Comparison of ENCODE assay signal across 10 mouse cellular contexts in the genomic region with DNA sequence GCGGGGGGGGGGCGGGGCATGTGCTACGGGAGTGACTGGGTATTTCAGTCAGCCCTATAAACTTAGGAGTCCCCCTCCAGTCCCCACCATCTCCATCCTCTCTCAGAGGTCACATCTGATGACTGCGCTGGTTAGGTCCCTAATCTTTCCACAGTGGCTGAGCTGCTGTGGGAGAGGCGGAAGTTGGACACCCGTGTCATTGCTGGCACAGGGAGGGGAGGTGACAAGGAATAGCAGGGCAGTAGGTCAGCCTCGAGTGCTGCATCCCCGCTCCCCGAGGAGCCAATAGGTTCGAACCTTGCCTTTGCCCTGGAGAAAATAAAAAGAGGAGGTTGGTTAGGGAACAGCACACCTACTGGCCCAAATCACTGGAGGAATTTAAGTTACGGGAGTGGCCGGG. TPM values are rescaled to one million over a fixed set of nuclear protein-coding genes. Genes with fewer than 3 reads are reported as not detected.
DNase-seq lines count a peak whose midpoint lies in the region; ATAC-seq and TF ChIP-seq lines count a peak whose summit lies in the region.
"Had no signal": no experiment of that assay in that cellular context is flagged by ENCODE, and none has a peak within 500 bp of the region (broad histone marks: within the 10 kb centered on the region; RNA-seq: fewer than 3 reads in every experiment).

No protein-coding gene starts in this region.

- peak overlapping the region; percentile 15; the same call in 1 of the 2 replicates for H3K4me3 ChIP-seq in heart, postnatal 0 days (ENCODE audit: low read depth, low read length)
- no peak overlapping the region for H3K4me3 ChIP-seq in midbrain, embryonic 14.5 days (replicated peaks; ENCODE audit: low read depth, low read length)
- no peak overlapping the region for H3K4me3 ChIP-seq in midbrain, embryonic 15.5 days
- no peak overlapping the region for H3K4me3 ChIP-seq in intestine, postnatal 0 days (ENCODE audit: low read depth, low read length)

- TF ChIP-seq EP300 in heart, postnatal 0 days (IDR thresholded peaks at IDR 0.05; ENCODE audit: low read depth) = no peak

- peaks cover 7% of the 10 kb centered on the region for H3K4me1 ChIP-seq in heart, postnatal 0 days (ENCODE audit: control insufficient read depth, insufficient read depth)
- H3K4me1 ChIP-seq in midbrain, embryonic 14.5 days (ENCODE audit: control insufficient read depth, insufficient read depth, low read length) = peaks cover 15% of the 10 kb centered on the region
- H3K4me1 ChIP-seq in midbrain, embryonic 15.5 days = peaks cover 11% of the 10 kb centered on the region
- H3K4me1 ChIP-seq in intestine, postnatal 0 days (replicated peaks; ENCODE audit: control insufficient read depth, insufficient read depth, low read length) = 0 out of 2 replicates have a peak, but pooled peaks cover 4% of the 10 kb centered on the region

- H3K9me3 ChIP-seq in heart, postnatal 0 days (replicated peaks; ENCODE audit: control insufficient read depth, low read length) = no peaks in the 10 kb centered on the region
- no peaks in the 10 kb centered on the region for H3K9me3 ChIP-seq in midbrain, embryonic 14.5 days (ENCODE audit: control insufficient read depth, low read length)
- no peaks in the 10 kb centered on the region for H3K9me3 ChIP-seq in midbrain, embryonic 15.5 days
- no peaks in the 10 kb centered on the region for H3K9me3 ChIP-seq in intestine, postnatal 0 days (ENCODE audit: control insufficient read depth)

- peak overlapping the region; percentile 40 for H3K4me2 ChIP-seq in heart, postnatal 0 days (ENCODE audit: low read depth, low read length)
- 0 out of 2 replicates have a peak overlapping the region, but pooled peaks have one; percentile 3 for H3K4me2 ChIP-seq in midbrain, embryonic 14.5 days (ENCODE audit: low read length)
- H3K4me2 ChIP-seq in midbrain, embryonic 15.5 days = no peak overlapping the region
- H3K4me2 ChIP-seq in intestine, postnatal 0 days (replicated peaks; ENCODE audit: low read depth) = 0 out of 2 replicates have a peak overlapping the region, but pooled peaks have one; percentile 30

- H3K9ac ChIP-seq in heart, postnatal 0 days (replicated peaks; ENCODE audit: low read depth, low read length) = no peak overlapping the region
- H3K9ac ChIP-seq in midbrain, embryonic 14.5 days (replicated peaks; ENCODE audit: low read length) = no peak overlapping the region
- H3K9ac ChIP-seq in midbrain, embryonic 15.5 days = no peak overlapping the region
- no peak overlapping the region for H3K9ac ChIP-seq in intestine, postnatal 0 days (ENCODE audit: low read depth, low read length)

- 23% methylated on average over 11 of the region's 12 CpGs for WGBS in heart, postnatal 0 days
- WGBS in midbrain, embryonic 14.5 days = 34% methylated on average over 12 of the region's 12 CpGs
- 35% methylated on average over 12 of the region's 12 CpGs for WGBS in midbrain, embryonic 15.5 days
- WGBS in intestine, postnatal 0 days = 30% methylated on average over 12 of the region's 12 CpGs

- H3K36me3 ChIP-seq in heart, postnatal 0 days (replicated peaks; ENCODE audit: control insufficient read depth, insufficient read depth, low read length) = 0 out of 2 replicates have a peak, but pooled peaks cover 10% of the 10 kb centered on the region
- H3K36me3 ChIP-seq in midbrain, embryonic 14.5 days (ENCODE audit: control insufficient read depth, insufficient read depth, low read length) = no peaks in the 10 kb centered on the region
- H3K36me3 ChIP-seq in midbrain, embryonic 15.5 days (replicated peaks) = no peaks in the 10 kb centered on the region
- H3K36me3 ChIP-seq in intestine, postnatal 0 days (ENCODE audit: control insufficient read depth, insufficient read depth) = no peaks in the 10 kb centered on the region

- no peak for TF ChIP-seq CTCF in heart, postnatal 0 days (IDR thresholded peaks at IDR 0.05; ENCODE audit: low read depth)
- TF ChIP-seq CTCF in intestine, postnatal 0 days (IDR thresholded peaks at IDR 0.05; ENCODE audit: low read depth) = no peak

- DNase-seq in heart, postnatal 0 days (ENCODE audit: low spot score) = no peak
- DNase-seq in heart, adult 18-20 months = no peak
- DNase-seq in midbrain, embryonic 14.5 days = no peak
- peak; percentile 58 for DNase-seq in yolk sac, embryonic 10.5 days (ENCODE audit: low spot score)
- DNase-seq in embryo, embryonic 10 days (ENCODE audit: low spot score) = no peak
- DNase-seq: gastrocnemius, postnatal 14 days had no signal

- H3K27ac ChIP-seq in heart, postnatal 0 days (ENCODE audit: low read depth) = peak overlapping the region; percentile 16; the same call in 1 of the 2 replicates
- H3K27ac ChIP-seq in midbrain, embryonic 14.5 days (replicated peaks; ENCODE audit: low read depth, low read length) = no peak overlapping the region
- no peak overlapping the region for H3K27ac ChIP-seq in midbrain, embryonic 15.5 days
- no peak overlapping the region for H3K27ac ChIP-seq in intestine, postnatal 0 days (ENCODE audit: low read depth, low read length)

- no peak for ATAC-seq in heart, postnatal 0 days (ENCODE audit: insufficient read depth, low read depth)
- ATAC-seq in midbrain, embryonic 14.5 days (ENCODE audit: low FRiP score, low TSS enrichment) = no peak
- ATAC-seq in midbrain, embryonic 15.5 days (replicated peaks) = no peak
- no peak for ATAC-seq in intestine, postnatal 0 days
- ATAC-seq: midbrain, embryonic 16.5 days had no signal

- no peaks in the 10 kb centered on the region for H3K27me3 ChIP-seq in heart, postnatal 0 days (ENCODE audit: control insufficient read depth, insufficient read depth, low read length)
- no peaks in the 10 kb centered on the region for H3K27me3 ChIP-seq in midbrain, embryonic 14.5 days (ENCODE audit: control insufficient read depth, insufficient read depth, low read length)
- H3K27me3 ChIP-seq in midbrain, embryonic 15.5 days (replicated peaks) = no peaks in the 10 kb centered on the region
- no peaks in the 10 kb centered on the region for H3K27me3 ChIP-seq in intestine, postnatal 0 days (replicated peaks; ENCODE audit: control insufficient read depth, insufficient read depth, low read length)

RNA-seq across cellular contexts. Expression of a gene that starts 14.8 kb away (rescaled TPM):
- total RNA-seq in heart, postnatal 0 days (2014; rRNA removed; ENCODE audit: low replicate concordance) = 26.4 and 30.9 TPM in 2 replicates
- 10.2 and 11.2 TPM in 2 replicates for polyA plus RNA-seq in heart, postnatal 0 days (2015; fragmentation: Nextera tagmentation; extraction: Ambion mirVana)
- total RNA-seq in heart, adult 18-20 months (2021) = 10 to 100 TPM; 16.2 to 16.8 TPM
- polyA plus RNA-seq in midbrain, embryonic 14.5 days (2014; fragmentation: Nextera tagmentation; extraction: Ambion mirVana) = 0.65 and 2.3 TPM in 2 replicates
- polyA plus RNA-seq in midbrain, embryonic 15.5 days (2015; fragmentation: Nextera tagmentation; extraction: Ambion mirVana) = 2.7 and 3.0 TPM in 2 replicates
- polyA plus RNA-seq in intestine, postnatal 0 days (2015; fragmentation: Nextera tagmentation; extraction: Ambion mirVana) = 3.4 and 4.2 TPM in 2 replicates
- total RNA-seq: MEL had no signal

RNA-seq across cellular contexts. Expression of a gene that starts 17.5 kb away (rescaled TPM):
- 26.1 and 26.6 TPM in 2 replicates for total RNA-seq in heart, postnatal 0 days (2014; rRNA removed; ENCODE audit: low replicate concordance)
- 7.8 and 8.3 TPM in 2 replicates for polyA plus RNA-seq in heart, postnatal 0 days (2015; fragmentation: Nextera tagmentation; extraction: Ambion mirVana)
- 10 to 100 TPM; 24.6 TPM for total RNA-seq in heart, adult 18-20 months (2021)
- 32.3 and 35.0 TPM in 2 replicates for polyA plus RNA-seq in midbrain, embryonic 14.5 days (2014; fragmentation: Nextera tagmentation; extraction: Ambion mirVana)
- polyA plus RNA-seq in midbrain, embryonic 15.5 days (2015; fragmentation: Nextera tagmentation; extraction: Ambion mirVana) = 37.8 and 39.2 TPM in 2 replicates
- polyA plus RNA-seq in intestine, postnatal 0 days (2015; fragmentation: Nextera tagmentation; extraction: Ambion mirVana) = 8.8 and 9.7 TPM in 2 replicates

RNA-seq across cellular contexts. Expression of a gene that starts 25.1 kb away (rescaled TPM):
- total RNA-seq in heart, postnatal 0 days (2014; rRNA removed; ENCODE audit: low replicate concordance) = 46.8 and 53.5 TPM in 2 replicates
- 60.2 and 60.8 TPM in 2 replicates for polyA plus RNA-seq in heart, postnatal 0 days (2015; fragmentation: Nextera tagmentation; extraction: Ambion mirVana)
- total RNA-seq in heart, adult 18-20 months (2021) = 10 to 100 TPM; 29.3 to 30.1 TPM
- 271 and 282 TPM in 2 replicates for polyA plus RNA-seq in midbrain, embryonic 14.5 days (2014; fragmentation: Nextera tagmentation; extraction: Ambion mirVana)
- 263 and 264 TPM in 2 replicates for polyA plus RNA-seq in midbrain, embryonic 15.5 days (2015; fragmentation: Nextera tagmentation; extraction: Ambion mirVana)
- polyA plus RNA-seq in intestine, postnatal 0 days (2015; fragmentation: Nextera tagmentation; extraction: Ambion mirVana) = 38.3 and 40.7 TPM in 2 replicates

RNA-seq across cellular contexts. Expression of a gene that starts 40.0 kb away (rescaled TPM):
- 44.3 and 59.2 TPM in 2 replicates for total RNA-seq in heart, postnatal 0 days (2014; rRNA removed; ENCODE audit: low replicate concordance)
- 85.5 and 90.5 TPM in 2 replicates for polyA plus RNA-seq in heart, postnatal 0 days (2015; fragmentation: Nextera tagmentation; extraction: Ambion mirVana)
- total RNA-seq in heart, adult 18-20 months (2021) = 10 to 100 TPM; 62.0 to 70.7 TPM
- polyA plus RNA-seq in midbrain, embryonic 14.5 days (2014; fragmentation: Nextera tagmentation; extraction: Ambion mirVana) = 89.7 and 92.8 TPM in 2 replicates
- 83.4 and 89.2 TPM in 2 replicates for polyA plus RNA-seq in midbrain, embryonic 15.5 days (2015; fragmentation: Nextera tagmentation; extraction: Ambion mirVana)
- 53.1 and 53.9 TPM in 2 replicates for polyA plus RNA-seq in intestine, postnatal 0 days (2015; fragmentation: Nextera tagmentation; extraction: Ambion mirVana)

RNA-seq across cellular contexts. Expression of a gene that starts 58.4 kb away (rescaled TPM):
- total RNA-seq in heart, postnatal 0 days (2014; rRNA removed; ENCODE audit: low replicate concordance) = 117 and 121 TPM in 2 replicates
- 79.0 and 85.1 TPM in 2 replicates for polyA plus RNA-seq in heart, postnatal 0 days (2015; fragmentation: Nextera tagmentation; extraction: Ambion mirVana)
- 10 to 100 TPM; 90.0 to 96.6 TPM for total RNA-seq in heart, adult 18-20 months (2021)
- 135 and 145 TPM in 2 replicates for polyA plus RNA-seq in midbrain, embryonic 14.5 days (2014; fragmentation: Nextera tagmentation; extraction: Ambion mirVana)
- 184 and 185 TPM in 2 replicates for polyA plus RNA-seq in midbrain, embryonic 15.5 days (2015; fragmentation: Nextera tagmentation; extraction: Ambion mirVana)
- polyA plus RNA-seq in intestine, postnatal 0 days (2015; fragmentation: Nextera tagmentation; extraction: Ambion mirVana) = 61.3 and 63.7 TPM in 2 replicates
